Mouse (Mus musculus): ENCODE measurements around the gene Bnip3. TPM values are rescaled to one million over a fixed set of nuclear protein-coding genes. Genes with fewer than 3 reads are reported as not detected.
A peak's percentile ranks its signal among the peaks of the same experiment; 100 is the strongest.

Gene Bnip3
- polyA plus RNA-seq, 1 experiment from 2014 or later = 306 TPM

- no peaks in the 10 kb centered on the region for H3K9me3 ChIP-seq (replicated peaks; ENCODE audit: control insufficient read depth, low read length)
- H3K9ac ChIP-seq (ENCODE audit: low read depth, low read length) = peak within 1 kb of the TSS; percentile 96
- H3K4me3 ChIP-seq (ENCODE audit: low read depth, low read length) = peak within 1 kb of the TSS; percentile 99
- H3K27me3 ChIP-seq (ENCODE audit: control insufficient read depth, insufficient read depth, low read length) = no peaks in the 10 kb centered on the region
- peak; percentile 93 for ATAC-seq (replicated peaks; ENCODE audit: insufficient number of reproducible peaks, low FRiP score, low TSS enrichment)
- peaks cover 24% of the 10 kb centered on the region for H3K4me1 ChIP-seq (ENCODE audit: control insufficient read depth, insufficient read depth, low read length)
- WGBS (ENCODE audit: insufficient replicate concordance) = under 1% methylated on average over 50 of the region's 51 CpGs
- peak within 1 kb of the TSS; percentile 95 for H3K27ac ChIP-seq (ENCODE audit: low read depth, low read length)
- H3K4me2 ChIP-seq = peak within 1 kb of the TSS; percentile 95
- H3K36me3 ChIP-seq (ENCODE audit: control insufficient read depth, insufficient read depth, low read length) = no peaks in the 10 kb centered on the region
Measured at GRCm38 (mm10) chr7:138845544-138846391, 63.6 kb downstream of the Bnip3 start, which contains the start of the genes Ppp2r2d and Mapk1ip1. Ppp2r2d (plus strand) TSS chr7:138846079. Mapk1ip1 (minus strand) TSS chr7:138846273.

DNA sequence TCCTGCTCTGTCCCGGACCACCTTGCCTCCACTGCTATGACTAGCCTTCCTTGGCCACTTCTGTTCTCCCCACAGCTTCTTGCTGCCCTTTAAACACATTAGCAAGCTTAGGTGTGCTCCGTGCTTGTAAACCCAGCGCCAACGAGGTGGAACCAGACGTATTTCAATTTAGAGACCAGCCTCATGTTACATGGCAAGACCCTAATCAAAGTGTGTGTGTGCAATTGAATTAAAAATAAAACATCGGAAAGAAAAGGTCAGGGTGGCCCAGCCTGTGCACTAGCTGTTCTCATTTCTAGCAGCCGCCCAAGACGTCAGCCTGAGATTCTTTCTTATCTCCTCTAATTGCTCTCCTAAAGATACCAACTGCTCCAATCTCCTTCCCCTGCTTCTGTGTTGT, 64.2 kb downstream of the Bnip3 start:
- 36% methylated on average over 8 of the region's 8 CpGs for WGBS (ENCODE audit: insufficient replicate concordance)
- Histone ChIP-seq H3K4me3 (ENCODE audit: low read depth, low read length) (peak overlapping the region; percentile 99), H3K4me1 (ENCODE audit: control insufficient read depth, insufficient read depth, low read length) (peaks cover 24% of the 10 kb centered on the region), H3K36me3 (ENCODE audit: control insufficient read depth, insufficient read depth, low read length) (no peaks in the 10 kb centered on the region), H3K9ac (ENCODE audit: low read depth, low read length) (peak overlapping the region; percentile 96; the same call in 1 of the 2 replicates), H3K27ac (ENCODE audit: low read depth, low read length) (peak overlapping the region; percentile 95; the same call in 1 of the 2 replicates), H3K9me3 (replicated peaks; ENCODE audit: control insufficient read depth, low read length) (no peaks in the 10 kb centered on the region), H3K27me3 (ENCODE audit: control insufficient read depth, insufficient read depth, low read length) (no peaks in the 10 kb centered on the region), H3K4me2 (peak overlapping the region; percentile 95)
- ATAC-seq (replicated peaks; ENCODE audit: insufficient number of reproducible peaks, low FRiP score, low TSS enrichment) = no peak

- no peak overlapping the region for H3K4me3 ChIP-seq (ENCODE audit: low read depth, low read length)
- no peak for ATAC-seq (replicated peaks; ENCODE audit: insufficient number of reproducible peaks, low FRiP score, low TSS enrichment)
- 89% methylated on average over 4 of the region's 4 CpGs for WGBS (ENCODE audit: insufficient replicate concordance)
- no peak overlapping the region for H3K9ac ChIP-seq (ENCODE audit: low read depth, low read length)
- no peaks in the 10 kb centered on the region for H3K9me3 ChIP-seq (replicated peaks; ENCODE audit: control insufficient read depth, low read length)
- H3K4me1 ChIP-seq (ENCODE audit: control insufficient read depth, insufficient read depth, low read length) = peaks cover 23% of the 10 kb centered on the region
- no peak overlapping the region for H3K4me2 ChIP-seq
- H3K27me3 ChIP-seq (ENCODE audit: control insufficient read depth, insufficient read depth, low read length) = no peaks in the 10 kb centered on the region
- no peak overlapping the region for H3K27ac ChIP-seq (ENCODE audit: low read depth, low read length)
- no peaks in the 10 kb centered on the region for H3K36me3 ChIP-seq (ENCODE audit: control insufficient read depth, insufficient read depth, low read length)
Measured at GRCm38 (mm10) chr7:138843421-138843820, 65.9 kb downstream of the Bnip3 start.

- no peak for ATAC-seq (replicated peaks; ENCODE audit: insufficient number of reproducible peaks, low FRiP score, low TSS enrichment)
Measured at GRCm38 (mm10) chr7:138841436-138842151, 67.7 kb downstream of the Bnip3 start.

More at GRCm38 (mm10) chr7:138841436-138842151, 67.7 kb downstream of the Bnip3 start:
- H3K4me2 ChIP-seq = no peak overlapping the region
- no peaks in the 10 kb centered on the region for H3K27me3 ChIP-seq (ENCODE audit: control insufficient read depth, insufficient read depth, low read length)
- H3K4me1 ChIP-seq (ENCODE audit: control insufficient read depth, insufficient read depth, low read length) = peaks cover 11% of the 10 kb centered on the region
- no peak overlapping the region for H3K27ac ChIP-seq (ENCODE audit: low read depth, low read length)
- no peaks in the 10 kb centered on the region for H3K36me3 ChIP-seq (ENCODE audit: control insufficient read depth, insufficient read depth, low read length)
- no peak overlapping the region for H3K4me3 ChIP-seq (ENCODE audit: low read depth, low read length)
- 55% methylated on average over 3 of the region's 3 CpGs for WGBS (ENCODE audit: insufficient replicate concordance)
- no peak overlapping the region for H3K9ac ChIP-seq (ENCODE audit: low read depth, low read length)
- no peaks in the 10 kb centered on the region for H3K9me3 ChIP-seq (replicated peaks; ENCODE audit: control insufficient read depth, low read length)

Other genes with a start within 250 kb of the Bnip3 start
- gene Ppp2r2d, start 63.4 kb downstream of the Bnip3 start, polyA plus RNA-seq (2014; fragmentation: Nextera tagmentation; extraction: Ambion mirVana) = 42.8 and 43.4 TPM in 2 replicates
- gene Mapk1ip1, start 63.2 kb downstream of the Bnip3 start, polyA plus RNA-seq (2014; fragmentation: Nextera tagmentation; extraction: Ambion mirVana) = 11.4 and 12.7 TPM in 2 replicates
- 0.13 and 0.59 TPM in 2 replicates for gene Jakmip3, start 31.2 kb upstream of the Bnip3 start, polyA plus RNA-seq (2014; fragmentation: Nextera tagmentation; extraction: Ambion mirVana)
- gene Dpysl4, start 176.5 kb upstream of the Bnip3 start, polyA plus RNA-seq (2014; fragmentation: Nextera tagmentation; extraction: Ambion mirVana) = 3.9 and 4.4 TPM in 2 replicates

Data from heart, embryonic 11.5 days (tissue).